Mouse (Mus musculus) liver, embryonic 14.5 days (tissue): ENCODE results near the gene Eipr1.

Experiments used
- CTCF ChIP-seq: IDR thresholded peaks from 2 replicates; pipeline ENCODE4 v1.5.1; 2016; ENCODE audit warnings: antibody characterized with exemption, low read depth, control low read depth
- EP300 ChIP-seq: IDR thresholded peaks from 2 replicates; pipeline ENCODE4 v1.6.1; 2016; ENCODE audit warnings: antibody characterized with exemption, low read depth

GRCm38 (mm10) chr12:28909851-28910250, 158.2 kb downstream of the Eipr1 start:
- TF ChIP-seq CTCF (no peak), EP300 (no peak)
